Mouse (Mus musculus) embryonic facial prominence, embryonic 12.5 days (tissue): ENCODE results near the gene Mtln. TPM values are rescaled to one million over a fixed set of nuclear protein-coding genes. Genes with fewer than 3 reads are reported as not detected.

Source experiments
- ATAC-seq: fragments of 200-750 bp; cut with Nextera tagmentation; 2 replicates; pipeline ENCODE4 v1.8.0; 2017; ENCODE audit not compliant: insufficient number of reproducible peaks, insufficient read depth, low FRiP score, low TSS enrichment
- H3K27ac ChIP-seq: fragments of 300-500 bp; sonication (generic); 2 replicates; pipeline ENCODE4 v1.5.1; 2016; ENCODE audit warnings: mild to moderate bottlenecking
- H3K27me3 ChIP-seq: fragments of 300-500 bp; sonication (generic); 2 replicates; pipeline ENCODE4 v1.6.1; 2016; ENCODE audit warnings: mild to moderate bottlenecking, moderate library complexity
- H3K36me3 ChIP-seq: fragments of 300-500 bp; sonication (generic); 2 replicates; pipeline ENCODE4 v1.6.1; 2016; ENCODE audit warnings: mild to moderate bottlenecking
- H3K4me1 ChIP-seq: fragments of 300-500 bp; sonication (generic); 2 replicates; pipeline ENCODE4 v1.6.1; 2016
- H3K4me2 ChIP-seq: fragments of 300-500 bp; sonication (generic); replicated peaks from 2 replicates; pipeline ENCODE4 v1.6.1; 2016; ENCODE audit warnings: mild to moderate bottlenecking, moderate library complexity
- H3K4me3 ChIP-seq: fragments of 300-500 bp; sonication (generic); 2 replicates; pipeline ENCODE4 v1.5.1; 2016; ENCODE audit warnings: mild to moderate bottlenecking
- H3K9ac ChIP-seq: fragments of 300-500 bp; sonication (generic); 2 replicates; pipeline ENCODE4 v1.6.1; 2016; ENCODE audit warnings: mild to moderate bottlenecking, moderate library complexity
- H3K9me3 ChIP-seq: fragments of 300-500 bp; sonication (generic); 2 replicates; pipeline ENCODE4 v1.6.1; 2016; ENCODE audit warnings: mild to moderate bottlenecking, moderate library complexity
- WGBS: fragments of 180-500 bp; shearing (Covaris S2); methylation state at CpG from one replicate; pipeline ENCODE4 v1.1.7; 2016; 5-methylcytosine and 5-hydroxymethylcytosine counted together
- polyA plus RNA-seq: library from polyadenylated mRNA; unstranded; fragments of >200 nt; fragmentation: Nextera tagmentation; extraction: Ambion mirVana; gene quantifications from 2 replicates; pipeline ENCODE4 v1.2.1, GENCODE M21; 2016

The Mtln gene
- polyA plus RNA-seq, 1 experiment from 2014 or later, result 25.5 TPM

DNA sequence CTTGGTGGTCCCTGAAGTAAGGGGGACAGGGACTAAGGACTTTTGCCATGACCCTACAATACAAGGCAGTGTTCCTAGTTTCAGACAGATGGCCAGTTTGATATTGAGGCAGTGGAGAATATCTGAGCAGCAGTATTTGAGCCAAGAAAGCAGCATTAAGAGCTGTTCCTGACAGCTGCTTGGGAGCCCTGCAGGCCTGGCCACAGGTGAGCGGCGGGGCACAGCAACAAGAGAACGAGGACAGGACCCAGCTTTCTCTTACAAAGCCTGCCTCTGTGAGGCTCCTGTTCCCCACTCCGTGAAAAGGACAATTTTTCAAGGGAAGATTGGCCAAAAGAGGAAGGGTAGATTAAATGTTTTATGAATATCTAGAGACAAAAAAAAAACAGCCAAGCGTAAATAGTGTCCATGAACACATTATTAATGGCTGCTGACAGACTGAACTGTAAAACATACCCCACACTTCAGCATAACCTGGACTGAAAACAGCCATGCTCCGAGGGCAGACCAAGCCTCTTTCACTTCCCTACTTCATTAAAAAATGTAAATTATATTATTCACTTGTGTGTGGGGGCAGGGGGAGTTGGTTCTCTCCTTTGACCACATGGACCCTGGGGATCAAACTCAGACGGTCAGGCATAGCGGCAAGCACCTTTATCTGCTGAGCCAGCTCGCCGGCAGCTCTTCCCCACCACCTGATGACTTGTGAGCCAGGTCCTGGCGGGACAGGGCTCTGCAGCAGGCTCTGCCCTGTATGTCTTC is 40.3 kb downstream of the Mtln start:
- H3K36me3 ChIP-seq, result 0 out of 2 replicates have a peak, but pooled peaks cover 5% of the 10 kb centered on the region
- no peaks in the 10 kb centered on the region for H3K9me3 ChIP-seq
- no peak overlapping the region for H3K4me3 ChIP-seq
- ATAC-seq, result no peak
- no peaks in the 10 kb centered on the region for H3K4me1 ChIP-seq
- no peak overlapping the region for H3K27ac ChIP-seq
- no peak overlapping the region for H3K4me2 ChIP-seq
- 73% methylated on average over 11 of the region's 11 CpGs for WGBS
- H3K27me3 ChIP-seq, result no peaks in the 10 kb centered on the region
- no peak overlapping the region for H3K9ac ChIP-seq

DNA sequence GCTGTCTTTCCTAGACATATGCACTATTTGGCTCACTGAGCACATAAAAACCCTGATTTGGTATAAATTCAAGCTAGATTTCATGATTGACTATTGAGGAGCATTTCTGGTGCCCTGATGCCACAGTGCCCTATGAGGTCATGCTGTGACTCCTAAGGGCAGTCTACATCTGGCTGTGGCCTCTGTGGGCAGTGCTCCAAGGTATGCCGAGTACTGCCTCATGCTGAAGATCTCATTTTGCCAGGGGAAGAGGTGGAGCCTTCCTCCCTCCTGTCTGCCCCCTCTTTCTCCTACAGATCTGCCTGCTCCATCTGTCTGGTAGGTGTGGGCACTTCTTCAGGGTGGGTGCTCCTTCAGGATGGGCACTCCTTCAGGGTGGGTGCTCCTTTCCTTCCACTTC is 42.9 kb downstream of the Mtln start:
- H3K4me3 ChIP-seq, result no peak overlapping the region
- no peaks in the 10 kb centered on the region for H3K36me3 ChIP-seq
- no peaks in the 10 kb centered on the region for H3K27me3 ChIP-seq
- H3K4me1 ChIP-seq, result no peaks in the 10 kb centered on the region
- H3K9ac ChIP-seq, result no peak overlapping the region
- 50% methylated on average over 1 of the region's 1 CpGs for WGBS
- H3K9me3 ChIP-seq, result no peaks in the 10 kb centered on the region
- no peak for ATAC-seq
- no peak overlapping the region for H3K4me2 ChIP-seq
- no peak overlapping the region for H3K27ac ChIP-seq

DNA sequence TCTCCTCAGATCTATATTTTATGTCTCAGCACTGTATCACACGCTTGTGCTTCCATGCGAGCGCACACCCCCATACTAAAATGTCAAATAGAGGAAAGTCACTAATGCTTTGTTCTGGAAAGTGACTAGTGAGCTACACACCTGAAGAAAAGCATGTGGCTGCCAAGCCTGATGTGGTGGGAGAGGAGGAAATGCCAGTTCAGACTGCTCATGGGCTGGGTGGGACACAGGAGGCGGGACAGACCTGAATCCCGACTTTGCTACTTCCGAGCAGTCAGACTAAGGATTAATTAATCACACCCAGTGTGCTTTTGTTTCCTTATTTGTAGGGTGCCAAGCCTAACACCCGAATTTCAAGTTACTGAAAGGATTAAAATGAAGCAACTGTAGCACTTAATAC is 44.0 kb downstream of the Mtln start:
- Histone ChIP-seq H3K9me3 (no peaks in the 10 kb centered on the region), H3K9ac (no peak overlapping the region)
- 70% methylated on average over 7 of the region's 7 CpGs for WGBS

GRCm38 (mm10) chr2:127742637-127743036 is 49.7 kb downstream of the Mtln start:
- no peaks in the 10 kb centered on the region for H3K9me3 ChIP-seq
- no peaks in the 10 kb centered on the region for H3K36me3 ChIP-seq
- no peak overlapping the region for H3K4me3 ChIP-seq
- no peak overlapping the region for H3K27ac ChIP-seq
- WGBS, result 81% methylated on average over 3 of the region's 3 CpGs
- no peak overlapping the region for H3K9ac ChIP-seq
- no peaks in the 10 kb centered on the region for H3K4me1 ChIP-seq
- no peak for ATAC-seq
- H3K27me3 ChIP-seq, result no peaks in the 10 kb centered on the region
- H3K4me2 ChIP-seq, result no peak overlapping the region

More for the DNA sequence above, 44.0 kb downstream of the Mtln start:
- no peak overlapping the region for H3K27ac ChIP-seq
- H3K36me3 ChIP-seq, result no peaks in the 10 kb centered on the region
- H3K4me2 ChIP-seq, result no peak overlapping the region
- ATAC-seq, result no peak
- H3K4me3 ChIP-seq, result no peak overlapping the region
- H3K27me3 ChIP-seq, result no peaks in the 10 kb centered on the region
- H3K4me1 ChIP-seq, result no peaks in the 10 kb centered on the region

Other genes starting within 250 kb of the Mtln start
- 7.3 and 7.5 TPM in 2 replicates for gene Zfp661, start 205.4 kb downstream of the Mtln start, polyA plus RNA-seq
- 139 TPM in 2 replicates for gene Mrps5, start 205.3 kb downstream of the Mtln start, polyA plus RNA-seq
- gene Mal, start 135.8 kb downstream of the Mtln start, polyA plus RNA-seq, result 0.43 and 0.62 TPM in 2 replicates
- 2.0 and 2.4 TPM in 2 replicates for gene Mall, start 62.6 kb downstream of the Mtln start, polyA plus RNA-seq
- gene Nphp1, start 3.6 kb downstream of the Mtln start, polyA plus RNA-seq, result 36.1 and 37.1 TPM in 2 replicates
- 69.4 and 71.8 TPM in 2 replicates for gene Bub1, start 39.4 kb upstream of the Mtln start, polyA plus RNA-seq
- 0.13 and 0.14 TPM in 2 replicates for gene Acoxl, start 46.4 kb upstream of the Mtln start, polyA plus RNA-seq